24 mouse cellular contexts compared by ENCODE assay signal in genomic region chr11:19102981-19103568, GRCm38 (mm10).
DNase-seq lines count a peak whose midpoint lies in the region; ATAC-seq and TF ChIP-seq lines count a peak whose summit lies in the region.
"Had no signal": no experiment of that assay in that cellular context is flagged by ENCODE, and none has a peak within 500 bp of the region (broad histone marks: within the 10 kb centered on the region; RNA-seq: fewer than 3 reads in every experiment).

No protein-coding gene starts in this region.

- H3K27me3 ChIP-seq in heart, embryonic 10.5 days (ENCODE audit: insufficient read depth, poor library complexity, severe bottlenecking): no peaks in the 10 kb centered on the region
- no peaks in the 10 kb centered on the region for H3K27me3 ChIP-seq in heart, postnatal 0 days (ENCODE audit: control insufficient read depth, insufficient read depth, low read length)
- H3K27me3 ChIP-seq: liver, embryonic 12.5 days; neural tube, embryonic 12.5 days had no signal

- no peak for TF ChIP-seq EP300 in heart, postnatal 0 days (IDR thresholded peaks at IDR 0.05; ENCODE audit: low read depth)

- TF ChIP-seq CTCF in heart, postnatal 0 days (IDR thresholded peaks at IDR 0.05; ENCODE audit: low read depth): no peak

- H3K27ac ChIP-seq in heart, embryonic 10.5 days: 0 out of 2 replicates have a peak overlapping the region, but pooled peaks have one; percentile 37
- H3K27ac ChIP-seq in heart, postnatal 0 days (ENCODE audit: low read depth): no peak overlapping the region
- H3K27ac ChIP-seq: forebrain, embryonic 12.5 days; gastrocnemius, adult 2 months; limb, embryonic 12.5 days; liver, embryonic 12.5 days; neural tube, embryonic 12.5 days had no signal

- WGBS in heart, embryonic 10.5 days: 29% methylated on average over 7 of the region's 7 CpGs
- 45% methylated on average over 7 of the region's 7 CpGs for WGBS in heart, postnatal 0 days

- peaks cover 7% of the 10 kb centered on the region; the same call in 1 of the 2 replicates for H3K4me1 ChIP-seq in heart, embryonic 10.5 days
- H3K4me1 ChIP-seq in heart, postnatal 0 days (ENCODE audit: control insufficient read depth, insufficient read depth): no peaks in the 10 kb centered on the region
- H3K4me1 ChIP-seq: liver, embryonic 12.5 days; neural tube, embryonic 12.5 days had no signal

- intact Hi-C loops in heart, postnatal 10 days (cut with DNase I): no loop called here
- intact Hi-C loops in heart, postnatal 36 days (cut with DNase I): no loop called here

- H3K36me3 ChIP-seq in heart, embryonic 10.5 days: no peaks in the 10 kb centered on the region
- no peaks in the 10 kb centered on the region for H3K36me3 ChIP-seq in heart, postnatal 0 days (replicated peaks; ENCODE audit: control insufficient read depth, insufficient read depth, low read length)
- H3K36me3 ChIP-seq: forebrain, embryonic 12.5 days; G1E; limb, embryonic 12.5 days; liver, embryonic 12.5 days; neural tube, embryonic 12.5 days had no signal

- no peak for DNase-seq in heart, embryonic 10.5 days (ENCODE audit: low spot score)
- DNase-seq in heart, postnatal 10 days: no peak
- DNase-seq in heart, postnatal 0 days (ENCODE audit: low spot score): no peak
- DNase-seq in heart, postnatal 36 days: no peak
- DNase-seq in retina, postnatal 1 day: peak; percentile 24
- DNase-seq in retina, embryonic 14.5 days (ENCODE audit: low spot score): no peak
- no peak for DNase-seq in natural killer cell, adult 2 months (ENCODE audit: low spot score in 2 of 2)
- DNase-seq: adrenal gland, postnatal 10 days; cerebellum, adult 18-20 months; cerebellum, postnatal 25 days; embryo, embryonic 11 days; gastrocnemius, adult 2 months; kidney, adult 11 months; lung, adult 2 months; lung, postnatal 36 days; thymus, postnatal 36 days had no signal

- H3K4me2 ChIP-seq in heart, postnatal 0 days (ENCODE audit: low read depth, low read length): 0 out of 2 replicates have a peak overlapping the region, but pooled peaks have one; percentile 21
- H3K4me2 ChIP-seq: forebrain, embryonic 12.5 days; limb, embryonic 12.5 days; liver, embryonic 12.5 days; neural tube, embryonic 12.5 days had no signal

- no peak overlapping the region for H3K9ac ChIP-seq in heart, postnatal 0 days (replicated peaks; ENCODE audit: low read depth, low read length)
- H3K9ac ChIP-seq: forebrain, embryonic 12.5 days; limb, embryonic 12.5 days; liver, embryonic 12.5 days; neural tube, embryonic 12.5 days had no signal

- no peak for ATAC-seq in heart, postnatal 0 days (ENCODE audit: insufficient read depth, low read depth)
- ATAC-seq in cerebellum, adult (ENCODE audit: insufficient number of reproducible peaks, low FRiP score, low TSS enrichment): no peak
- ATAC-seq: activated CD4-positive, CD25-positive, alpha-beta regulatory T cell, adult 4 months; CD4-positive, CD25-positive, alpha-beta regulatory T cell, adult 4 months; liver, embryonic 12.5 days had no signal

- H3K4me3 ChIP-seq in heart, embryonic 10.5 days: peak overlapping the region; percentile 38
- H3K4me3 ChIP-seq in heart, postnatal 0 days (ENCODE audit: low read depth, low read length): no peak overlapping the region
- H3K4me3 ChIP-seq: forebrain, embryonic 12.5 days; gastrocnemius, adult 2 months; limb, embryonic 12.5 days; liver, embryonic 12.5 days; neural tube, embryonic 12.5 days had no signal

- H3K9me3 ChIP-seq in heart, embryonic 10.5 days: no peaks in the 10 kb centered on the region
- no peaks in the 10 kb centered on the region for H3K9me3 ChIP-seq in heart, postnatal 0 days (replicated peaks; ENCODE audit: control insufficient read depth, low read length)
- H3K9me3 ChIP-seq: forebrain, embryonic 12.5 days; G1E; limb, embryonic 12.5 days; liver, embryonic 12.5 days; neural tube, embryonic 12.5 days had no signal
